In the genomic region with DNA sequence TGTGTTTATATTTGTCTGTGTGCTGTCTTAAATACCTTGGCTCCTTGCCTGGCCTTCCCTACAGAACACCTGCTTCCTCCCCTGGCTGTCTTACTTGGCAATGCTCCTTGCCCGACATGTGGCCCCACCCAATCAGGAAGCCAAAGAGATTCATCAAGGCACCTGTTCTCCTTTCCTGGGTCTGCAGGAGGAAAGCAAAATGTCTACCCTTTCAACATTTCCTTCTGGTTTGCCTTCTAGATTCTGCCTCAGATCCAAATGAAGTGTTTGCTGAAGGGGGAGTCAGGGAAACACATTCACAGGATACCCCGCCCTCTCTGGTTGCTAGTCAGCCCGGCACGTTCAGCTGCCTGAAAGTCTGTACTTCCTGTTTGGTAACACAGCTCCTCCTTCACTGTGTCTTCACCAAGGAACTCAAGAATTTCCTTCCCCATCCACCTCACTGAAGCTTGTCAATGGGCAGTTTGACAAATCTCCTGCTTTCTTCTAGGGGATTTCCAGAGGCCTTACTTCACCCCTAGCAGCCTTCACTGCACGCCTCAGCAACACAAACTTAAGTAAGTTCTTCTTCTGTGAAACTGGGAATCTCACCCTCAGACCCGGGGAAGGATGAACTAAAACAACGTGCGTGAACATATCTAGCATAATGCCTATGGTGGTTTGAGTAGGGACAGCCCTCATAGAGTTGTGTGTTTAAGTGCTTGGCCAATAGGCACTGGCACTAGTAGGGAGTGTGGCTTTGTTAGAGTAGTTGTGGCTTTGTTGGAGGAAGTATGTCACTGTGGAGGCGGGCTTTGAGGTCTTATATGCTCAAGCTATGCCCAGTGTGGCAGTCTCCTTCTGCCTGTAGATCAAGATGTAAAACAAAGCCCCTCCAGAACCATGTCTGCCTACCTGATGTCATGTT, we compare ENCODE assay signal across 8 mouse cellular contexts. TPM values are rescaled to one million over a fixed set of nuclear protein-coding genes. Genes with fewer than 3 reads are reported as not detected.
DNase-seq lines count a peak whose midpoint lies in the region; ATAC-seq lines count a peak whose summit lies in the region.

No protein-coding gene starts in this region.

- H3K36me3 ChIP-seq in forebrain, embryonic 13.5 days (ENCODE audit: poor library complexity, severe bottlenecking) = no peaks in the 10 kb centered on the region
- no peaks in the 10 kb centered on the region for H3K36me3 ChIP-seq in forebrain, embryonic 15.5 days

- 88% methylated on average over 9 of the region's 9 CpGs for WGBS in forebrain, embryonic 13.5 days
- WGBS in forebrain, embryonic 15.5 days = 84% methylated on average over 9 of the region's 9 CpGs

- no peak overlapping the region for H3K9ac ChIP-seq in forebrain, embryonic 13.5 days
- H3K9ac ChIP-seq in forebrain, embryonic 15.5 days (replicated peaks) = no peak overlapping the region

- H3K4me1 ChIP-seq in forebrain, embryonic 13.5 days = no peaks in the 10 kb centered on the region
- H3K4me1 ChIP-seq in forebrain, embryonic 15.5 days = no peaks in the 10 kb centered on the region

- peak; percentile 15 for DNase-seq in NIH3T3 (ENCODE audit: low read depth)
- DNase-seq in heart, adult 8-10 months (ENCODE audit: low spot score) = peak; percentile 74
- peak; percentile 64 to 76 for DNase-seq in kidney, postnatal 36 days
- DNase-seq in skeletal muscle tissue, adult 2 months (ENCODE audit: low read depth, low spot score) = peak; percentile 48
- no peak for DNase-seq in neural tube, embryonic 10.5 days (ENCODE audit: extremely low spot score, low spot score)
- no peak for DNase-seq in urinary bladder, postnatal 25 days (ENCODE audit: low spot score)

- no peak overlapping the region for H3K4me2 ChIP-seq in forebrain, embryonic 13.5 days
- no peak overlapping the region for H3K4me2 ChIP-seq in forebrain, embryonic 15.5 days (replicated peaks)

- H3K9me3 ChIP-seq in forebrain, embryonic 13.5 days (replicated peaks) = no peaks in the 10 kb centered on the region
- no peaks in the 10 kb centered on the region for H3K9me3 ChIP-seq in forebrain, embryonic 15.5 days

- ATAC-seq in forebrain, embryonic 13.5 days = 0 out of 2 replicates have a peak, but pooled peaks have one; percentile 16
- no peak for ATAC-seq in forebrain, embryonic 15.5 days (replicated peaks)

- no peak overlapping the region for H3K4me3 ChIP-seq in forebrain, embryonic 13.5 days
- no peak overlapping the region for H3K4me3 ChIP-seq in forebrain, embryonic 15.5 days

- no peak overlapping the region for H3K27ac ChIP-seq in forebrain, embryonic 13.5 days
- no peak overlapping the region for H3K27ac ChIP-seq in forebrain, embryonic 15.5 days (replicated peaks)

- H3K27me3 ChIP-seq in forebrain, embryonic 13.5 days = no peaks in the 10 kb centered on the region
- no peaks in the 10 kb centered on the region for H3K27me3 ChIP-seq in forebrain, embryonic 15.5 days

RNA-seq across cellular contexts. Expression of a gene that starts 27.7 kb away (rescaled TPM):
- 7.5 and 8.5 TPM in 2 replicates for polyA plus RNA-seq in forebrain, embryonic 13.5 days (2015; fragmentation: Nextera tagmentation; extraction: Ambion mirVana)
- 6.8 and 6.9 TPM in 2 replicates for polyA plus RNA-seq in forebrain, embryonic 15.5 days (2015; fragmentation: Nextera tagmentation; extraction: Ambion mirVana)
- 10 to 100 TPM in 2 of 4 experiments, 1 to 10 TPM in 2; 7.6 to 11.6 (median 9.3) TPM for total RNA-seq in heart, adult 8-10 months (2022)

Comparison
In these comparisons a context has a peak if more than half of its experiments do, and no peak if none do; other contexts are left out.
1. DNase-seq: peak in NIH3T3 (single experiment), heart, adult 8-10 months (single experiment), kidney, postnatal 36 days (2 of 2) and skeletal muscle tissue, adult 2 months (single experiment); none in neural tube, embryonic 10.5 days (single experiment) and urinary bladder, postnatal 25 days (single experiment).